Mouse (Mus musculus): ENCODE measurements around the gene Tmem200c. TPM values are rescaled to one million over a fixed set of nuclear protein-coding genes. Genes with fewer than 3 reads are reported as not detected.
A peak's percentile ranks its signal among the peaks of the same experiment; 100 is the strongest.

Gene Tmem200c
- polyA plus RNA-seq, 1 experiment from 2014 or later = 3.7 TPM

- H3K4me1 ChIP-seq (replicated peaks; ENCODE audit: control insufficient read depth, insufficient read depth, low read length) = peaks cover 3% of the 10 kb centered on the region; the same call in 1 of the 2 replicates
- ATAC-seq (replicated peaks; ENCODE audit: low FRiP score) = peak; percentile 28
- H3K27me3 ChIP-seq (ENCODE audit: control insufficient read depth, insufficient read depth, low read length) = peaks cover 15% of the 10 kb centered on the region
- H3K9me3 ChIP-seq (ENCODE audit: control insufficient read depth, low read length) = no peaks in the 10 kb centered on the region
- WGBS = 6% methylated on average over 15 of the region's 22 CpGs
- peak overlapping the region; percentile 98 for H3K4me2 ChIP-seq (ENCODE audit: low read depth, low read length, severe bottlenecking)
- H3K36me3 ChIP-seq (ENCODE audit: control insufficient read depth, insufficient read depth, low read length) = no peaks in the 10 kb centered on the region
- H3K9ac ChIP-seq (ENCODE audit: low read length) = peak overlapping the region; percentile 61
- no peak overlapping the region for H3K27ac ChIP-seq (ENCODE audit: low read depth, low read length)
- peak overlapping the region; percentile 49 for H3K4me3 ChIP-seq (ENCODE audit: low read depth, low read length)
- no peak for DNase-seq (ENCODE audit: low spot score)
Measured at GRCm38 (mm10) chr17:68841892-68842252, 15.4 kb downstream of the Tmem200c start.

GRCm38 (mm10) chr17:68845931-68846330, 19.5 kb downstream of the Tmem200c start:
- Histone ChIP-seq H3K9me3 (ENCODE audit: control insufficient read depth, low read length) (no peaks in the 10 kb centered on the region), H3K4me2 (ENCODE audit: low read depth, low read length, severe bottlenecking) (no peak overlapping the region), H3K4me1 (replicated peaks; ENCODE audit: control insufficient read depth, insufficient read depth, low read length) (no peaks in the 10 kb centered on the region), H3K9ac (ENCODE audit: low read length) (no peak overlapping the region), H3K27me3 (ENCODE audit: control insufficient read depth, insufficient read depth, low read length) (no peaks in the 10 kb centered on the region), H3K36me3 (ENCODE audit: control insufficient read depth, insufficient read depth, low read length) (no peaks in the 10 kb centered on the region), H3K27ac (ENCODE audit: low read depth, low read length) (no peak overlapping the region), H3K4me3 (ENCODE audit: low read depth, low read length) (no peak overlapping the region)
- no peak for DNase-seq (ENCODE audit: low spot score)
- ATAC-seq (replicated peaks; ENCODE audit: low FRiP score) = no peak
- WGBS = 88% methylated on average over 5 of the region's 5 CpGs

- WGBS = 82% methylated on average over 6 of the region's 6 CpGs
Measured at GRCm38 (mm10) chr17:68848739-68849138, 22.3 kb downstream of the Tmem200c start.

GRCm38 (mm10) chr17:68852171-68852966, 25.9 kb downstream of the Tmem200c start:
- Histone ChIP-seq H3K4me3 (ENCODE audit: low read depth, low read length) (no peak overlapping the region), H3K4me1 (replicated peaks; ENCODE audit: control insufficient read depth, insufficient read depth, low read length) (no peaks in the 10 kb centered on the region), H3K4me2 (ENCODE audit: low read depth, low read length, severe bottlenecking) (no peak overlapping the region), H3K27ac (ENCODE audit: low read depth, low read length) (no peak overlapping the region), H3K9me3 (ENCODE audit: control insufficient read depth, low read length) (no peaks in the 10 kb centered on the region), H3K36me3 (ENCODE audit: control insufficient read depth, insufficient read depth, low read length) (no peaks in the 10 kb centered on the region), H3K27me3 (ENCODE audit: control insufficient read depth, insufficient read depth, low read length) (no peaks in the 10 kb centered on the region), H3K9ac (ENCODE audit: low read length) (no peak overlapping the region)
- ATAC-seq (replicated peaks; ENCODE audit: low FRiP score) (no peak), DNase-seq (ENCODE audit: low spot score) (no peak)
- WGBS = 75% methylated on average over 7 of the region's 7 CpGs

More at GRCm38 (mm10) chr17:68848739-68849138, 22.3 kb downstream of the Tmem200c start:
- Histone ChIP-seq H3K4me2 (ENCODE audit: low read depth, low read length, severe bottlenecking) (no peak overlapping the region), H3K9ac (ENCODE audit: low read length) (no peak overlapping the region), H3K27me3 (ENCODE audit: control insufficient read depth, insufficient read depth, low read length) (no peaks in the 10 kb centered on the region), H3K4me1 (replicated peaks; ENCODE audit: control insufficient read depth, insufficient read depth, low read length) (no peaks in the 10 kb centered on the region), H3K4me3 (ENCODE audit: low read depth, low read length) (no peak overlapping the region), H3K9me3 (ENCODE audit: control insufficient read depth, low read length) (no peaks in the 10 kb centered on the region), H3K27ac (ENCODE audit: low read depth, low read length) (no peak overlapping the region), H3K36me3 (ENCODE audit: control insufficient read depth, insufficient read depth, low read length) (no peaks in the 10 kb centered on the region)
- ATAC-seq (replicated peaks; ENCODE audit: low FRiP score) = no peak
- no peak for DNase-seq (ENCODE audit: low spot score)

- WGBS = 81% methylated on average over 3 of the region's 3 CpGs
- DNase-seq (ENCODE audit: low spot score) = no peak
- Histone ChIP-seq H3K27ac (ENCODE audit: low read depth, low read length) (no peak overlapping the region), H3K36me3 (ENCODE audit: control insufficient read depth, insufficient read depth, low read length) (no peaks in the 10 kb centered on the region), H3K9ac (ENCODE audit: low read length) (no peak overlapping the region), H3K4me2 (ENCODE audit: low read depth, low read length, severe bottlenecking) (no peak overlapping the region), H3K27me3 (ENCODE audit: control insufficient read depth, insufficient read depth, low read length) (no peaks in the 10 kb centered on the region), H3K4me3 (ENCODE audit: low read depth, low read length) (no peak overlapping the region), H3K4me1 (replicated peaks; ENCODE audit: control insufficient read depth, insufficient read depth, low read length) (no peaks in the 10 kb centered on the region), H3K9me3 (ENCODE audit: control insufficient read depth, low read length) (no peaks in the 10 kb centered on the region)
- no peak for ATAC-seq (replicated peaks; ENCODE audit: low FRiP score)
Measured at GRCm38 (mm10) chr17:68864175-68864574, 37.8 kb downstream of the Tmem200c start.

GRCm38 (mm10) chr17:68868439-68868838, 42.0 kb downstream of the Tmem200c start:
- Histone ChIP-seq H3K27me3 (ENCODE audit: control insufficient read depth, insufficient read depth, low read length) (no peaks in the 10 kb centered on the region), H3K4me3 (ENCODE audit: low read depth, low read length) (no peak overlapping the region), H3K36me3 (ENCODE audit: control insufficient read depth, insufficient read depth, low read length) (no peaks in the 10 kb centered on the region), H3K9me3 (ENCODE audit: control insufficient read depth, low read length) (no peaks in the 10 kb centered on the region), H3K4me1 (replicated peaks; ENCODE audit: control insufficient read depth, insufficient read depth, low read length) (no peaks in the 10 kb centered on the region), H3K4me2 (ENCODE audit: low read depth, low read length, severe bottlenecking) (no peak overlapping the region), H3K27ac (ENCODE audit: low read depth, low read length) (no peak overlapping the region), H3K9ac (ENCODE audit: low read length) (no peak overlapping the region)
- DNase-seq (ENCODE audit: low spot score) = no peak
- ATAC-seq (replicated peaks; ENCODE audit: low FRiP score) = no peak

GRCm38 (mm10) chr17:68874021-68874420, 47.6 kb downstream of the Tmem200c start:
- WGBS = 55% methylated on average over 8 of the region's 8 CpGs
- no peak for ATAC-seq (replicated peaks; ENCODE audit: low FRiP score)
- Histone ChIP-seq H3K9me3 (ENCODE audit: control insufficient read depth, low read length) (no peaks in the 10 kb centered on the region), H3K27ac (ENCODE audit: low read depth, low read length) (no peak overlapping the region), H3K4me1 (replicated peaks; ENCODE audit: control insufficient read depth, insufficient read depth, low read length) (no peaks in the 10 kb centered on the region), H3K36me3 (ENCODE audit: control insufficient read depth, insufficient read depth, low read length) (no peaks in the 10 kb centered on the region), H3K27me3 (ENCODE audit: control insufficient read depth, insufficient read depth, low read length) (no peaks in the 10 kb centered on the region), H3K4me3 (ENCODE audit: low read depth, low read length) (no peak overlapping the region), H3K4me2 (ENCODE audit: low read depth, low read length, severe bottlenecking) (no peak overlapping the region), H3K9ac (ENCODE audit: low read length) (no peak overlapping the region)
- DNase-seq (ENCODE audit: low spot score) = no peak

GRCm38 (mm10) chr17:68875251-68875650, 48.8 kb downstream of the Tmem200c start:
- H3K27me3 ChIP-seq (ENCODE audit: control insufficient read depth, insufficient read depth, low read length) = no peaks in the 10 kb centered on the region
- no peaks in the 10 kb centered on the region for H3K9me3 ChIP-seq (ENCODE audit: control insufficient read depth, low read length)
- H3K4me2 ChIP-seq (ENCODE audit: low read depth, low read length, severe bottlenecking) = no peak overlapping the region
- H3K9ac ChIP-seq (ENCODE audit: low read length) = no peak overlapping the region
- H3K36me3 ChIP-seq (ENCODE audit: control insufficient read depth, insufficient read depth, low read length) = no peaks in the 10 kb centered on the region
- ATAC-seq (replicated peaks; ENCODE audit: low FRiP score) (no peak), DNase-seq (ENCODE audit: low spot score) (no peak)
- WGBS = 78% methylated on average over 5 of the region's 5 CpGs
- no peak overlapping the region for H3K4me3 ChIP-seq (ENCODE audit: low read depth, low read length)
- H3K27ac ChIP-seq (ENCODE audit: low read depth, low read length) = no peak overlapping the region
- H3K4me1 ChIP-seq (replicated peaks; ENCODE audit: control insufficient read depth, insufficient read depth, low read length) = no peaks in the 10 kb centered on the region

GRCm38 (mm10) chr17:68875917-68876495, 49.6 kb downstream of the Tmem200c start:
- Histone ChIP-seq H3K4me1 (replicated peaks; ENCODE audit: control insufficient read depth, insufficient read depth, low read length) (no peaks in the 10 kb centered on the region), H3K27ac (ENCODE audit: low read depth, low read length) (no peak overlapping the region), H3K9me3 (ENCODE audit: control insufficient read depth, low read length) (no peaks in the 10 kb centered on the region), H3K9ac (ENCODE audit: low read length) (no peak overlapping the region), H3K27me3 (ENCODE audit: control insufficient read depth, insufficient read depth, low read length) (no peaks in the 10 kb centered on the region), H3K4me2 (ENCODE audit: low read depth, low read length, severe bottlenecking) (no peak overlapping the region), H3K4me3 (ENCODE audit: low read depth, low read length) (no peak overlapping the region), H3K36me3 (ENCODE audit: control insufficient read depth, insufficient read depth, low read length) (no peaks in the 10 kb centered on the region)
- ATAC-seq (replicated peaks; ENCODE audit: low FRiP score) (no peak), DNase-seq (ENCODE audit: low spot score) (no peak)
- WGBS = 85% methylated on average over 10 of the region's 10 CpGs
